Mouse (Mus musculus) left cerebral cortex, adult 18-20 months (tissue): Measurements from ENCODE around the gene Abat. TPM values are rescaled to one million over a fixed set of nuclear protein-coding genes. Genes with fewer than 3 reads are reported as not detected.

ENCODE experiments used
- DNase-seq, 2 experiments: peaks; one replicate each; pipeline ENCODE4 v3.0.0; 2021 to 2022; ENCODE audit warnings: low spot score in 2 of 2, mixed read lengths in 1 of 2
- microRNA-seq, 2 experiments: library from miRNA; unstranded; fragments of <30 nt; microRNA quantifications; one replicate each; pipeline ENCODE4 v1.2.0; 2021
- total RNA-seq, 2 experiments: library from RNA; stranded (reverse); gene quantifications; 2 replicates each; pipeline ENCODE4 v1.2.3; 2021

Abat gene
- total RNA-seq, 2 experiments from 2014 or later, result 145 to 155 TPM

GRCm38 (mm10) chr16:8669432-8669831, 156.2 kb downstream of the Abat start:
- DNase-seq, result no peak

GRCm38 (mm10) chr16:8670041-8671035, 157.1 kb downstream of the Abat start:
- DNase-seq, result no peak

Small RNA genes lying within 50 kb of the gene (microRNA-seq; reads per million reads assigned to microRNA genes)
- gene Gm22137, result 0 reads per million in 2 experiments

Other genes with a start within 250 kb of the Abat start
- gene Tmem114, start 88.3 kb upstream of the Abat start, total RNA-seq, result 1 to 10 TPM; 1.2 to 1.6 TPM
- gene Mettl22, start 42.6 kb upstream of the Abat start, total RNA-seq, result 10 to 100 TPM; 21.7 to 24.0 TPM
- 10 to 100 TPM; 26.0 to 28.9 TPM for gene Pmm2, start 124.2 kb downstream of the Abat start, total RNA-seq
- gene Tmem186, start 124.3 kb downstream of the Abat start, total RNA-seq, result 10 to 100 TPM; 12.4 to 12.7 TPM
- gene Carhsp1, start 158.7 kb downstream of the Abat start, total RNA-seq, result 10 to 100 TPM; 13.0 to 19.1 TPM
- not detected for gene Gm5767, start 167.3 kb downstream of the Abat start, total RNA-seq